Mouse (Mus musculus): ENCODE results near the gene Scarb2.

Scarb2 gene

DNA sequence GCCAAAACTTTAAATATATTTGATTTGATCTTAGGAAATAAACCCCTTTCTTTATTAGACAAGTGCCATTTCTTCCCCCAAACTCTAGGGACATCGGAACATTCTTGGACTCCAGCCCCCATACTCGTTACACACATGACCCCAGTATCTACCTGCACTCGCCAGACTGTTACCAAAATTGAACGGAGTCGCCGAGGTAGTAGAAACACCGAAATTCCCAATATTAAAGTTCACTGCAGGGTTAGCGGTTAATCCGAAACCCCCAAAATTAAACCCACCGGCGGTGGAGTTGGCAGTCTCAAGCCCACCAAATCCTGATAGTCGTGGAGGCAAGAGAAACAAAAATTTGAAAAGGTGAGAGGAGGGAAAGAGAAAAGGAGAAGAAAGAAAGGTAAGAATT, 72.6 kb downstream of the Scarb2 start:
- no peak for DNase-seq

DNA sequence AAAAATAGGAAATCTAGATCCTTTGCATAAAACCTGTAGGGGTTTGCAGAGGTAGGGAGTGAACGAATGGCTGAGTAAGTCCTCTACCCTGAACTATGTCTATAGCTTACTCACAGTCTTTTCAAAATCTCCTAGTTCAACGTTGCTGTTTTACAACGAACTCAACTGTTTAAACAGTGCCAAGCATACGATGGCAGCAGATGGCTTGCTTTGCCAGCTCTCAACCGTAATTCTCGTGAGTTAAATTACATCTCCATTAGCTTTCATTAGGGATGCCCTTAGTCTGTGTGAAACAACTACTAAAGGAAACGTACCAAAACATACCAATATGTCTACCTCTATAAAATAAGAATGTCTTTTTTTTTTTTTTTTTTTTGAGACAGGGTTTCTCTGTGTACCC, 75.0 kb downstream of the Scarb2 start:
- no peak for DNase-seq

DNA sequence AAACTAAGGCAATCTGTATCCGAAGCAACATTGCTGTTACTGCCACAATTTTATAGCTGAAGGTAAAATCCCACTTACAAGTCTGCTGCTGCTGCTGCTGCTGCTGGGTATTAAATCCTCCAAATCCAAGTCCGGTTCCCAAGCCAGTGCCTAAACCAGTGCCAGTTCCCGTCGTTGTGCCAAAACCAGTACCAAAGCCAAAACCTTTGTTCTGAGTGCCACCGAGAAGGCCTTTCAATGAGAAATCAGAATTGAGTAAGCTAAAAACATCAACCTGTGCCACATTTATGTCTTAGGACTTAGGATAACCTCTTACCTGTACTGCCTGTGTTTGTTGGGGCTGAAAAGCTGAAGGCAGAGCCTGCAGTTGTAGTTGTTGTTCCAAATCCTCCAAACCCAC, 75.9 kb downstream of the Scarb2 start:
- no peak for DNase-seq

DNA sequence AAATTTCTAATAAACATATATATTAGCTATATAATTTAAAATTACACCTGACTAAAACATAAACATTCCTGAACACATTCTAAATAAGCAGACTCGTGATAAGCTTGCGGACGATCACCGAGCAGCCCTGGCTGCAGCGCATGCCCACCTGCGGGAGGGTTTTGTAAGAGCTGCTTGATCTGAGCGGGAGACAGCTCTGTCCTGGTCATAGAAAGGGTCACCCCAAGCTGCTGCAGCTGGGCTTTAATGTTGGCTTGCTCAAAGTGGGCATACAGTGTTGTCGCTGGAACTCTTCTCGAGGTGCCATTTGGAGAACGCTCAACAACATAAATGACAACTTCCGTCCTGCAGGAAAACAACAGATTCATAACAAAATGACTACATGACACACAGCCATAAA, 82.5 kb downstream of the Scarb2 start:
- DNase-seq: no peak

DNA sequence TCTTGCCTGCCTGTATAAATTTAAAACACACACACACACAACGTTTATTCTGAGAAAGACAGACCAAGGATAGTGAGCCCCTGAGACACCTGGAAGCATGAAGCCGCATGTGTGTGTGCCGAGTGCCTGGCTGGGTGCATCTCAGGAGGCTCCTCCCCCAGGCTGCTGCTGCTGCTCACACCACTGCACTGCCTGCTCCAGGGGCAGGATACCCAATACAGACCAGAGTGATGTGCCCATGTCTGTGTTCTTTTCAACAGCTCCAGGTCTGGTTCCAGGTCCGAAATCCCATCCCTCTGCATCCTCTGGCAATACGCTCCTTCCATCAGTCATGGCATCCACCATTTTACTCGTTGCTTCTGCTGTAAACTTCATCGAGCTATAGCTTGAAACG, 92.7 kb downstream of the Scarb2 start:
- no peak for DNase-seq

GRCm38 (mm10) chr5:92413271-92413981, 93.2 kb downstream of the Scarb2 start:
- no peak for DNase-seq

- DNase-seq: no peak
Measured at GRCm38 (mm10) chr5:92411461-92412140, 95.0 kb downstream of the Scarb2 start.

- no peak for DNase-seq
Measured at GRCm38 (mm10) chr5:92410486-92410885, 96.1 kb downstream of the Scarb2 start.

DNA sequence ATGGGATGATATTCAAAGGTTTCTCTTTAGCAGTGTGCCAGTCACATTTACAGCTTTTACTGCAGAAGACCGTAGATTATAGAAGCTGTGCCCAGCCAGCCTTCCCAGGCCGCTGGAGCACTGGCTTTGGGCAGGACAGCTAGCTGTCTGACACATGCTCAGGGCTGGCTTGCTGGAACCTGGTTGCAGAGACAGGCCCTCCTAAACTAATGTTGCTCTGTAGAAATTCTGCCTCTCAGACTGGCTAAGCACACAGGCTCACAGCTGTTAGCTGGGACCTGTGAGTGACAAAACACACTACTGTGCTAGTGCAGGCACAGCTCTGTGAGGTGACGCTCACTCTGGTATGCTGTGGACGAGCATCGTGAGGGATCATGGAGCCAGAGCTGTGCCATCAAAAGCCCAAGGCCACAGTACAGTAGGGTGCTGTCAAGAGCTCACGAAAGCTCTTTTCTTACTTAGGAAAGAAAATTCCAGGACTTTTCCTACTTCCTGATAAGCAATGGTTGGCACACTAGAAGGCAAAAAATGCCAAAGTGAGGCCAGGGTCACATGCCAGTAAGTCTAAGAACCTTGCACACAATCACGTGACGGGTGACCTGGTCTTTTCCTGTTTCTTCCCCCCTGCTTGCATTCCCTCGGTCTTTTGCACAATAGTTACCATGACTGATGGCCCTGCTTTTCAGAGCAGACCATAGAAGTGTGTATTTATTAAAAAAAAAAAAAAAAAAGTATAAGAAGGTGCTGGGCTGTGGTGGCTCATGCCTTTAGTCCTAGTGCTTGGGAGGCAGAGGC, 97.1 kb downstream of the Scarb2 start:
- no peak for DNase-seq

- DNase-seq: no peak
Measured at GRCm38 (mm10) chr5:92404400-92404678, 102.3 kb downstream of the Scarb2 start.

DNA sequence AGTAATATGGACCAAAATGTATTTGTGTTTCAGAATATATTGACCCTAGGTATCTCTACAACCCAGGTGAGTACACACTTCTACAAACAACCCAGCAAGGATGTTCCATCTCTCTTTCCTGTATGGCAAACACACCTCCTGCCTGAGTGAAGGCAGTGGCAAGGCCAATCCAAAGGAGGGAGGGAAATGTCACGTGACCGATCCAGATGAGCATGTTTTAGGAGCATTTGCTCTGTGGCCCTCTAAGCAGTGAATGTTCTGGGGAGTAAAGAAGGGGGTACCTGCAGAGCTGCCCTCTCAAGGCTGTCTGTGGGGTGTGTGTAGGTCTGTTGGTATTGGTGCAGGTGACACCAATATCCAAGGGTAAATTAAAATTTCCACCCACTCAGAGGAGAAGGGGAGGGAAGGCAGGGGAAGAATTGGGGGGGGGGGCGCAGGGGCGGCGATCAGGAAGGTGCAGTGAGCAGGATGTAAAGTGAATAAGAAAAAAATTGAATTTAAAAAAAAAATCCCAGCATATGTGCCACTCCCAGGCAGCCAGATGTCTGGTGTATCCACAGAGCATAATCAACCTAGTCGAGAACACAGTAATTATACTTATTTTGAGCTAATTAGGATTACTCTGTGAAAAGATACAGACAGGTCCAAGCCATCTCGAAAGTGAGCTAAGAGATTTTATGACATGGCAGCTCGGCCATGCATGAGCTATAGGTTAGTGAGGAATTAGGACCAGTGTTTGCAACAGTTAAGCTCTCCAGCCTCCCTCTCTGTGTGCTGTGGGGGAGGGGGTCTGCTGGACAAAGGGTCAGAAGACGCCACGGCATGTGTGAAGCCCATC, 102.9 kb downstream of the Scarb2 start:
- no peak for DNase-seq

DNA sequence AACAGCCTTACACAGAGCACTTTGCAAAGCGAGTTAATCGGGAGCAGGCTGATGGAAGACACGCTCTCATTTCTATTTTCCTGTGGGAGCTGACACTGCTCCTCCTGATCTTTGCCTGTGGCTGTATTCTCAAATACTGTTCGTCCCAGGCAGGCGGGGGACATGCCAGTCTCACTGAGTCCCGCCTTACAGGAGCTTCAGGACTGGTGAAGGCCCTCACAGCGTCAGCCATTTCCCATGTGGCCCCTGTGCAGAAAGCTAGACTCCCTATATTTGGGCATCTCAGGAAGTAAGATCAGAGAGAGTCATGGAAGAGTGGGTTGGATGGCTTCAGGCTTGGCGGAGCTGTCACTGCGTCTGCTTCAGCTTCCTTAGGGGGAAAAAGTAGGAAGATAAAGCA, 103.8 kb downstream of the Scarb2 start:
- no peak for DNase-seq

DNA sequence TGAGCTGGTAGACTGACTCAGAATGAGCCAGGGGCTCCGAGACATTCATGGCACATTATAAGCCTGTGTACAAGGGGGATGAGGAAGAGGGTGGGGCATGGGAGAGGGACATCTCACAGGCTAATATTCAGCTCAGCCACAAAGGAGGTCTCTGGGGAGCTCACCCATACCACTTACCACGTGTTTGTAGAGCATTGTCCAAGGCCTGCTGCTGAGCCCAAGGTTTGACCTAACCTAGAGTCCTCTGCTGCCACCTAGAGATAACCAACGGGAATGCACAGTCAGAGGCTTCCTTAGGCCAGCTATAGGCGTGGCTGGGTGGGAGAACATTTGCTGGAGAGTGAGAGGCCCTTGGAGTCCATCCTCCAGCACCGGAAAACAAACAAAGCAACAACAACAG, 108.5 kb downstream of the Scarb2 start:
- DNase-seq: peak; percentile 70 to 87

DNA sequence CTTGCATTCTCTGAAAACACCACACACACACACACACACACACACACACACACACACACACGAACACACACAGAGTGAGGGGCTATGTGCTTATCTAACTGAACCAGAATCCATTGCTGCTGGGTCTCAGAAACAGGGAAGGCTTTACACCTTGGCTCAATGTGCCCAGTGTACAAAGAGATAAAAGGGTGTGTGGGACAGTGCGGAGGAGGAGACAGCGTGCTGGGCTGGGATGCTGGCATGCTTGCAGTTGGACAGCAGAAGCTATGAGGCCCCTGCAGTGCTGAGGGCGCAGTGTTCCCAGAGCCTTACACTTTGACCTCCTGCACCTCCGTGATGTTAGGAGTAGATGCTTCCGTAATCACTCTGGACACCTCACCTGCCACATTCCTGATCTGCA, 110.2 kb downstream of the Scarb2 start:
- DNase-seq: no peak

DNA sequence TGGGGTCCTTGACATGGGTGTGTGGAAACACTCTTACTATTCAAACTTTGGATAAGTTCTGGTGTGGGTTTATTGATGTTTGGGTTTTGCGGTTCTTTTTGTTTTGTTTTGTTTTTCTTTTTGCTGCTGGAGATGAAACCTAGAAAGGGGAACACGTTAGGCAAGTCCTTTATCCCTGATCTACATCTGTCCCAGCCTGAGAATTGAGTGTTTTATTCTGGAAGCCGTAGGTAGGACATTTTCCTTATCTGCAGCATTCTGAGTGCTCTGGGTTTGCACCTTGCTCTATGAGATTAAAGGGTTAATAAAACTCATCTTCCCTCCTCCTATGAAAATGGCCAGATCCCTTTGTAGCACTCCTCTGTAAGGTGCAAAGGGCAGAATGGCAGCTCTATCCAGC, 110.9 kb downstream of the Scarb2 start:
- DNase-seq: no peak

- DNase-seq: no peak
Measured at GRCm38 (mm10) chr5:92393863-92394262, 112.8 kb downstream of the Scarb2 start.

GRCm38 (mm10) chr5:92392542-92392941, 114.1 kb downstream of the Scarb2 start:
- no peak for DNase-seq
